Mouse (Mus musculus) spleen, postnatal 10 days (tissue): ENCODE measurements around the gene Gm20379.

ENCODE experiments used
- DNase-seq, 2 experiments: peaks; one replicate each; pipeline ENCODE4 v3.0.0; 2021 to 2022; ENCODE audit warnings: low spot score in 2 of 2

Gm20379 gene

GRCm38 (mm10) chr13:92336857-92337256, 31.1 kb downstream of the Gm20379 start:
- no peak for DNase-seq

DNA sequence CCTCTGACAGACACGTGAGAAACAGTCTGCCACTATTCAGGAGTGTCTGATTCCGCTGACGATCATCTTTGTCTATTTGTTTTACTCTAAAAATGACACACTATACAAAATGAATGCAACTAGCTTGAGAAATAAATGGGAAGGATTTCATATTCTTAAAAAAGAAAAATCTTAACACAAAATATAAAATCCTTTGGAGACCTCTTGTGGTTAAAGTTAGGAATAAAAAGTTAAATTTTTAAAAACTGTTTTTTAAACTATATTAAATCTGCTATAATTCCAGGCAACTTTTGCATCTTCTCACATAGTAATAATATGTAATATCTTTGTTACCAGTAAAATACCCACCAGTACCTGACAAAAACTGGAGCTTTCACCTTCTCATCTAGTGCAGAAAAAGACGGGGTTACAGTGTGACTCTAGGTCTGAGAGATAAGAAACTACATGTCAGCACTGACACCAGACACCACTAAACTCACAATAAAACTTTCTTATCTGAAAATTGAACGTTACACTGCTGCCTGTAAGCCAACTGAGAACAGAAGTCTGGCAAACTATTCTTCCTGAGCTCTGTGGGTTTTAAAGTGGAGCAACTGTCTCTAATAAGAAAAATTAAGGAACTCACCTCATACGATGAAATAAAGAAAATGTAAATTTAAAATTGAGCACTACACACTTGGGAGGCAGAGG, 32.1 kb downstream of the Gm20379 start:
- no peak for DNase-seq

DNA sequence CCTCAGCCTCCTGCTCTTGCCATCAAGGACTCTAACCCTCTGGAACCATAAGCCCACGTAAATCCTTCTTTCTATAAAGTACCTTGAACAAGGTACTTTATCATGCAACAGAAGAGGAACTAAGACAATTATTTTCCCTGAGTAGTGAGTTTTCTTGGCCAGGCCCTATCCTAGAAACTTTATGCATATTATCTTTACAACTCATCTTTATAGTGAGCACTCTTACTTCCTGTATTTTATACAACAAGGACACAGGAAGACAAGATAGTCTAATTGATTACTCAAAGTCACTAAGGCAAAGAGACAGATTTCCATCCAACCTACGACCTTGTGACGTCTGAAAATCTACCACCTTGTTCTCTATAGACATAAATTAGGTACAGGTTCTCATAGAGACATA, 34.0 kb downstream of the Gm20379 start:
- DNase-seq, result no peak

- no peak for DNase-seq
Measured at GRCm38 (mm10) chr13:92344033-92344432, 38.3 kb downstream of the Gm20379 start.

DNA sequence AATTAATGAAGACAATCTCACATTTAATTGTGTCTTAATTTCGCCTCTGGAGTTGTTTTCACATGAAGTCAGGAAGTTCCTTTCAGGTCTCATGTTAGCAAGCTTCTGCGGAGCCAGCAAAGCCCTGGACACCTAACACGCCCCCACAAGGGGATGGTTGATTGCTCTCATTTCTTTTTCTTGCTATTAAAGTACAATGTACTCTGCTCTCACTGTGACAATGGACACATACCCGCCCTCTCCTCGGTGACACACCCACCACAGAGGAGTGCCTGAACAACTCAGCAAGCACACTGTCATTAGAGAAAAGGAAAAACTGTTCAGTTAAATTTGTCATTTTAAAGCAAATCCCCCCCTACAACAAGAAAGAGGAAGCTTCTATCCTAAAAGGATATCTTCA, 40.6 kb downstream of the Gm20379 start:
- no peak for DNase-seq

DNA sequence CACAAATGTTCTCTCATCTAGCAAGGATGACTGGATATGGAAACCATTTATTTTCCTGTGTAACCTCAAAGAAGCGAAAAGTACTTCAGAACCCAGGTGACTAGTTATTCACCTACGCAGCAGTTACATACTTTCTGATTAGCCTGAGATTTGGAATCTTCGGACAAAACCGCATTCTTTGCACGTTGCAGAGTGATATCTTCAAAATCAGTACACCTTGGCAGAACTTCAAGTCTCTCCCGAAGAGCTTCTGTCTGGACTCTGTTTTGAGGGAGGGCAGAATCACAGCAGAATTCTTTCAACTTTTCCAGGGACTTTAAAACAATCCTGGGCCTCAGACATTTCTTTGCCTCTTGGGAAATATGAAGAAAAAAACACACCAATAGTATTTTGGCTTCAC, 45.3 kb downstream of the Gm20379 start:
- no peak for DNase-seq

DNA sequence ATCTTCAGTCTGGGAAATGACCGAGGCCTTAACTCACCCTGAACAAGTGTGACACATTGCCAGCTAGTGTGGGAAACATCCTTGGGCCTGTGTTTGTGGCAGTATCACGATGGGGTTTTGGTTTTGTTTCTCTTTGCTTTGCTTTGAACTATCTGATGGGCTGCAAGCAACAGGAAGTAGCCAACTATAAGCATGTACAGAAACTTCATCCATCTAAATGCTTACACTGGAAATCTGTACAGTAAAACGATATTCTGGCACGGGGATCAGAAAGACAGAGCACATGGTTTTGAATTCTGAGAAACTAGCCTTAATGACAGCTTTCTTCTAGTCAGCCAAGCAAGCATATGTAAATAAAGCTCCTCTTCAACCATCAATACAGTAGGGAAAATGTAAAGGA, 48.2 kb downstream of the Gm20379 start:
- DNase-seq, result no peak

- peak; percentile 99 for DNase-seq
Measured at GRCm38 (mm10) chr13:92354456-92355271, 48.9 kb downstream of the Gm20379 start, which contains the start of the genes Dhfr and Msh3. TSS of gene Dhfr (plus strand) at chr13:92354726. TSS of gene Msh3 (minus strand) at chr13:92355003.

- DNase-seq, result no peak
Measured at GRCm38 (mm10) chr13:92355272-92355643, 49.5 kb downstream of the Gm20379 start.

DNA sequence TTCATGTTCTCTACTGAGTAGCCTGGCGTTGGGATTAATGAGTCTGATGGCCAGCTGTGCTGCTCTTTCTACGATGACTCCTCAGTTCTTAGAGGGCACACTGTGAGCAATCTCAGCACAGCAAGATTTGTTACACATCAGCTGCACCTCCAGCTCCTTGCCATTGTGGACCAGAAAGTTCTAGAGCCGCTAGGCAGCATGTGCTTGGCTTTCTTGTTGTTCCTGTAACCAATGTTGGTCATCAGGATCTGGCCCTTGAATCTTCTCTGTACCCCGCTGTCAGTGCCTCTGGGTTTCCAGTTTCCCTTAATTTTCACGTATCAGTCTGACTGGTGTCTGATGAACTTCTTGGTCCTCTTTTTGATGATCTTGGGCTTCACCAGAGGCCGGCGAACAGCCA, 50.6 kb downstream of the Gm20379 start:
- no peak for DNase-seq
